Mouse (Mus musculus): Measurements from ENCODE around the gene Tesmin.

Tesmin gene

GRCm38 (mm10) chr19:3392384-3392783 is 3.7 kb downstream of the Tesmin start:
- no peak for DNase-seq (ENCODE audit: low read depth, low spot score)

- no peak for DNase-seq (ENCODE audit: low read depth, low spot score)
Observed at GRCm38 (mm10) chr19:3394216-3394615, 5.6 kb downstream of the Tesmin start.

DNA sequence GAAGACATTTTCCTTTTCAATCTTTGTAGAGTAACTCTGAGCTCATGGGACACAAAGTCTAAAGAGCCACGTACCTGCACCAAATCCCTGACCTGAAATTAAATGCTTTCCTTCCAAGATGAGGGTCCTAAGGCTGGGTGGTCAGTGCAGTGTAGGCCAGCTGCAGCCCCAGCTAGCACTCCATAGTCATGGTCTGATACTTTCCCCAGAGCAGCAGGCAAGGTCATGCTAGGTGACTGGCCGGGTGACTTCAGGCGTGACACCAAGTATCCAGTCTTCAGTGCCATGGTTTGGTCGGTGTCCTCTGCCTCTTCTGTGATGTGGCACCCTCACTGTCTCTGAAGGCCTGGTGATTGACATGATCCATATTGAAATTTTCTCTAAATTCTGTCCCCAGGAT is 11.4 kb downstream of the Tesmin start:
- DNase-seq (ENCODE audit: low read depth, low spot score), result no peak

DNA sequence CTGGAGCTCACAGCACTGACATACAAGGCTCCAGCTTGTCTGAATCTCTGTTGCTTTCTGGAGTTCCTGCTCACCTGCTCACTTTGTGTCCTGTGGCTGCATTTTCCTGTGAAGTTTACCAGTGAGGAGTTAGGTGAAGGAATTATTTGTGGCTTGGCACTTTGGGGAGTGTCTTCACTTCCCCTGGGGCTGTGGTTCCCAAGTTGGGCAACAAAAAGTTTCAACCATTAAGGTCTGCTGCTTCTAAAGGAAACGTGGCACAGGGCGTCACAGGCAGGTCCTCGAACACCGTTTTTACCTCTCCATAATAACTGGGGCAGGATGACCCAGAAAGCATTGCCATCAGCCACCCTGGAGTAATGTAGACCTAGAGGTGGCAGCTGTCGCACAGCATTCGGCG is 12.8 kb downstream of the Tesmin start:
- DNase-seq (ENCODE audit: low read depth, low spot score), result no peak

DNA sequence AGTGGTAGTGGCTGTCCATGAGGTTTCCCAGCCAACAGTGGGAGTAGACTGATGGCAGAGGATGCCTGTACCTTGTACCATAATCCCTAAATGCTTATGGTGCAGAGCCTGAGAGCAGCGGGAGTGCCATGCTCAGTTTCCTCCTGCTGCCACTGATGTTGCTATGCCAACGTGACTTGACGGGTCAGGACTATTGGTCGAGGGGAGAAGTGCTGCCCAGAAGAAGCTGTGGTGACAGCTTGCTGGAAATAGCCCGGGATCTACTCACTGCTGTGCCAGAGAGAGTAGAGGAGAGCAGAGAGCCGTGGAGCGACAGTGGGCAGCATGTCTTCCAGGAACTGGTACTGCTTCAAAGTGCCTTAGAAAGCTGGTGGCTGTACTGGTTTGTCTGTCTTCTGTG is 13.3 kb downstream of the Tesmin start:
- DNase-seq (ENCODE audit: low read depth, low spot score), result no peak

DNA sequence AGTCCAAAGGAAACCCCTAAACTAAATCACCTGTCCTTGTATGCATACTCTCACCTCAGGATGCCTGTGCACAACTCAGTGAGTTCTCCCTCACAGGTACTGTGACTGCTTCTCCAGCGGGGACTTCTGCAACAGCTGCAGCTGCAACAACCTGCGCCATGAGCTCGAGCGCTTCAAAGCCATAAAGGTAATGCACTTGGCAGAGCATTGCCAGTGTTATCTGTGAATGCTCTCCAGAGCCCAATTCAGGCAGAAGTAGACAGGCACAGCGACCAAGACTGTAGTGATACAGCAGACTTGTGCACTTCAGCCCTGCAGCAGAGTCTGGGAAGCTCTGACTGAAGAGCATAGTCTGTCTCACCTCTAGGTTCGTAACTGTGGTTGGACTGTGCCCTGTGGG is 13.7 kb downstream of the Tesmin start:
- no peak for DNase-seq (ENCODE audit: low read depth, low spot score)

DNA sequence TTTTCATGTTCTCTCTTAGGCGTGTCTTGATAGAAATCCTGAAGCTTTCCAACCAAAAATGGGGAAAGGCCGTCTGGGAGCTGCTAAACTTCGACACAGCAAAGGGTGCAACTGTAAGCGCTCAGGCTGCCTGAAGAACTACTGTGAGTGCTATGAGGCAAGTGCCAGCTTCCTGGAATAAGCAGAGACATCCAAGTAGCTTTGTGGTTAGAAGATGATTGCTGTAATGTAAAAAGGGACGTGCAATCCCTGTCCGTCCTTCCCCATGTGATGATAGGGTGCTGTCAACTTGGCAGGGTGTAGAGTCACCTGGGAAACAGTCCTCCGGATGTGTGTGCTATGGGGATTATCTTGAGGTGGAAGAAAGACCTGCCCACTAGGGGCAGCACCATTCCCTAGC is 15.4 kb downstream of the Tesmin start:
- DNase-seq (ENCODE audit: low read depth, low spot score), result no peak

- no peak for DNase-seq (ENCODE audit: low read depth, low spot score)
Observed at GRCm38 (mm10) chr19:3405531-3406281, 17.0 kb downstream of the Tesmin start.

DNA sequence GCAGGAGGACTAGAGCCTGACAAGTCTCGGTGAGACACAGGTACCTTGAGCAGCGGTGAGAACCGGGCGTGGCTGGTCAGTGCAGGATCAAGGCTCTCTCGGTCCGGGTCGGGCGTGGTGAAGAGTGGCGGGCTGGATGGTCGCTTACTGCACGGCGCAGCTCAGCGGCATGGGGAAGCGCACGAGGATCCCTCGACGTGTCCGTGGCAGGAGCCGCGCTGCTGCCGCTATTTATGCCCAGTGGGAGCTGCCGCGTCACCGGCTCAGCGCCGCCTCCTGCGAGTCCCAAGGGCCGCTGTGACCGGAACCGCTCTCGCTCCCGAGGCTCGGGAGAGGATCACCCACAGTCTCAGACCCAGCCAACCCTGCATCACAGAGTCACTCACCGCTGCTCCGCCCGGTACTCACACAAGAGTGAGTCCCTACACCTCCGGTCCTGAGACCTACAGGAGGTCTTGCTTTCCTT is 25.6 kb downstream of the Tesmin start, which contains the start of gene Gal:
Gene Gal, minus strand, starts transcription at position 277 of the 466 bp plus-strand sequence.
- DNase-seq (ENCODE audit: low read depth, low spot score), result no peak

DNA sequence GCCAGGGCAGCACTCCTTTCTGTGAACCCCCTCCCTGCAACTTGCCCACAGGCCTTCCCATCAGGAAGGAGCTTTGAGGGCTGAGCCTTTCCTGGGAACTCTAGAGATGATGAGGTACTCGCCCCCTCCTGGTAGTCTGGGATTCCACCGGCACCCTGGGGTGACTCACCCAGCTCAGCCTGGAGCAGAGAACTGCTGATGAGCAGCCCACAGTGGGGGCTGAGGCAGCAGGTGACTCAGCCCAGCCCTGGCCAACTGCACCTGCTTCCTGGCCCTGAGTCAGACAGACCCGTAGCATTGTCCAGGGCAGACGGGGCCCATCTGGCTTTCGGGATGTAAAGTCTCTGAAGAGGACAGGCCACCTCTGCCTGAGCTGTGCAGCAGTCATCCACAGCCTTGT is 30.6 kb downstream of the Tesmin start:
- DNase-seq (ENCODE audit: low read depth, low spot score), result no peak

DNA sequence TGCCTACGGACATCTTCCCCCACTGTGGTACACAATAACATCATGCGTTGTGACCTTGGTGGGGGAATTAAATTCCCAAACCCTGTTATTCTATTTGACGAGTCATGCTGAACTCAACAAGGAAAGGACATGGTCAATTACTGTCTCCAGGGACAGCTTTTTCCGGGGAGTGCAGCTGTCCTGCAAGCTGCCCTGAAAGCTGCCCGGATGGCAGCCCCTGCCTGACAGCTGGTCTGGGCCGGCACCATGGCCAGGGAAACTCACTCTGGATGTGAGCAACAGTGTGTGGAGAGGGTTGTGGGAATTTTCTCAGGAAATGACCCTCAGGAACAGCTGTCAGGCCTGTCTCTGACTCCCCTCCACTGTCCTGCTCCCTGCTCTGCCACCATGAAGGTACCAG is 33.8 kb downstream of the Tesmin start:
- peak; percentile 51 for DNase-seq (ENCODE audit: low read depth, low spot score)

DNA sequence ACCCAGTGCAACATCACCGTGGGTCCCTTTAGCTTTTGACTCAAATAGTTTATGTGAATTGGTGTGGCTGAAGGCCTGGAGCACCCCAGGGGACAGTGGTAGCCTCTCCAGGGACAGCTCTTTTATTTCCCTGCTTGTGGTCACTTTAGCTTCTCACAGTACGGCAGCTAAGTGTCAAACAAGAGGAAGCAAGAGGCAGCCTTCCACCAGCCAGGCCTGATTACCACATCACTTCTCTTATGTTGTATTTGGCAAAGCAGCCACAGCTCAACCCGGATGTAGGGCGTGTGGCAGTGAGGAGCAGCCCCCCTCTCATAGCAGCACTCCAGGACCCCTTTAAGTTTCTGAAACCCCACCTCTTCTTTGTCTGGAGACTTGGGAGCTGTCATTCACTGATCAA is 34.3 kb downstream of the Tesmin start:
- DNase-seq (ENCODE audit: low read depth, low spot score), result no peak

DNA sequence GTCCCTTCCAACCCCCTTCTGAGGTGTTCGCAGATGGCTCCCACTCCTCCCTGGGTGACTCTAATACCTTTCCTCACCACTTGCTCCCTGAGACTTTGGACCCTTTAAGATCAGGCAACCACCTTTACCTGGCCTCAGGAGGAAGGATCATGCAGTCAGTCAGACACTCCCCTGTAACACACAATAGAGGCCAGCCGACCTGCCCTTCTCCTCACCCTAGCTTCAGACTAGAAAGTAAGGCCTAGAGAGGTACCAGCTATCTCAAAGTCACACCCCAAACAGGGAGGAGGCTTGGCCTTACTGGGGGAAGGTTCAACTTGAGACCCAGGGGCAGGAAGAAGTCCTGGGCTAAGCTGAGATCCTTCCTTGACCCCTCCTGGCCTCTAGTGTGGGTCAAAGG is 35.6 kb downstream of the Tesmin start:
- DNase-seq (ENCODE audit: low read depth, low spot score), result no peak

GRCm38 (mm10) chr19:3428057-3428830 is 39.6 kb downstream of the Tesmin start:
- DNase-seq (ENCODE audit: low read depth, low spot score), result no peak

DNA sequence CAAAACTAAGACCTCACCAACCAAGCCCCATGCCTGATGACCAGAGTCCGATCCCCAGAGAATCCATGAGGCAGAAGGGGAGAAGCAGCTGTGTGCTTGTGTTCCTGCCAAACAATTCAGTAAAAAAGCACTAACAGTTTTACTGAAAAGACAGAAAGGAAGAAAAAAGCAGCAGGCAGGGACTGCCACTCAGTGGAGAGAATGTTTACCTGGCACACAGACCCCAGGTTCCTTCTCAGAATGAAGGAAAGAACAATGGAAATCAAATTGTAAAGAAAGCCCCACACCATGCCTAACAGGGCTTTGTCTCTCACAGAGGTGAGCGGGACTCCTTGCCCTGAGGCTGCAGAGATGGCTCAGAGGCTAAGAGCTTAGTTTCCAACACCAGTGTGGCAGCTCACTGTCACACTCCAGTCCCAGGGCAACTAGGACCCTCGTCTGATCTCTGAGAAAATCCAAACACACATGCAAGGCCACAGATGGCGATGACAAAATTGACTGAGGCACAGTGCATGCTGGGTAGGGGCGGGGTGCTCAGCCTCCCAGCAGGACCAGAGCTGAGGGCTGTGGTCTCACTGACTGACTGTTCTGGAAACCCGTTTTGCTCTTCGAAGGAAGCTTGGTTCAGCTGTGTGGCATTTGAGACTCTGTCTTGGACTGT is 40.6 kb downstream of the Tesmin start:
- no peak for DNase-seq (ENCODE audit: low read depth, low spot score)

GRCm38 (mm10) chr19:3431066-3431465 is 42.4 kb downstream of the Tesmin start:
- DNase-seq (ENCODE audit: low read depth, low spot score), result no peak

DNA sequence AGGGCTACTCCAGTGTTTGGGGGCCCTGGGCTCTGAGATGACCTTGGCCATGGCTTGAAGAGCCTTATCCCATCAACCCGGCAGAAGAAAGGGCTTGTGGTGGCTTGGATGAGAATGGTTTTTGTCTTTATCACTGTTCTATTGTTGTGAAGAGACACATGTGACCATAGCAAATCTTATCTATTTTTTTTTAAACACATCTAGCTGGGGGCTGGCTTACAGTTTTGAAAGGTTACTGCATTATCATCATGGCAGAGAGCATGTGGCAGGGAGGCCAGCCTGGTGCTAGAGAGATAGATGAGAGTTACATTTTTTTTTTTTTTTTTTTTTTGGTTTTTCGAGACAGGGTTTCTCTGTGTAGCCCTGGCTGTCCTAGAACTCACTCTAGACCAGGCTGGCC is 43.3 kb downstream of the Tesmin start:
- DNase-seq (ENCODE audit: low read depth, low spot score), result no peak

DNA sequence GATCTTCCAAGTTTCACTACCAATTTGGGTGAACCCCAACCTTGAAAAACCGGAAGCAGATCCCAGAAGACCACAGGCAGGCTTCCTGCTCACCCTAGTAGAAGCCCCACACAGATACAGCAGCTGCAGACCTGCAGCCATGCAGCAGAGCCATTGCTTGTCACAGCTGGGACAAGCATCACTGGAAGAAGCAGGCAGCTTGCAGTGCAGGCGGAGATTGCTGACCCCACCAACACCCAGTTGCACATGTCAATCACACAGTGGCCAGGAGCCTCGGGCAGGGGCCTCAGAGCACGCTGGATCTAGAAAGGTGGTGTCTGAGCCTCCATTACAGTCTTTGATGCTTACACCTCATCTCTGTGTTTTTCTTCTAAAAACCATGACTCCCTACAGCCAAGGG is 45.5 kb downstream of the Tesmin start:
- DNase-seq (ENCODE audit: low read depth, low spot score), result peak; percentile 22

- no peak for DNase-seq (ENCODE audit: low read depth, low spot score)
Observed at GRCm38 (mm10) chr19:3434641-3435040, 46.0 kb downstream of the Tesmin start.

- no peak for DNase-seq (ENCODE audit: low read depth, low spot score)
Observed at GRCm38 (mm10) chr19:3435824-3436223, 47.2 kb downstream of the Tesmin start.

DNA sequence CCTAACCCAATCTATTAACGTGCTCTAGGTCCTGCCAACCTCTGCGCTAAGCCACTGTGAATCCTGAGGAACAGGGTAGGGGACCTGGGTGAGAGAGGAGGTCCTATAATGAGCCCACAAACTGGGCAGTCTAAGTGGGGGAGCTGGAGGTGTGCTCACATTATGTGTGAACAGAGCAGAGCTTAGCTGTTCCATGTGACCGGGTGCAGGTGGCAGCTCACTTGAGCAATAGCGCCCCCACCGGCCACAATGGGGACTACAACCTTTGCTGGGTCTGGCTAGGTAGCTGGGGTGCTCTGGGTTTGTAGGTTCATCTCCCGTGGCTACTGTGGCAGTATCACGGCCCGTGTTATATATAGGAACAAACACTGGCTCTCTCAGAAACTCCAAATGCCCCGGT is 48.2 kb downstream of the Tesmin start:
- DNase-seq (ENCODE audit: low read depth, low spot score), result peak; percentile 19

DNA sequence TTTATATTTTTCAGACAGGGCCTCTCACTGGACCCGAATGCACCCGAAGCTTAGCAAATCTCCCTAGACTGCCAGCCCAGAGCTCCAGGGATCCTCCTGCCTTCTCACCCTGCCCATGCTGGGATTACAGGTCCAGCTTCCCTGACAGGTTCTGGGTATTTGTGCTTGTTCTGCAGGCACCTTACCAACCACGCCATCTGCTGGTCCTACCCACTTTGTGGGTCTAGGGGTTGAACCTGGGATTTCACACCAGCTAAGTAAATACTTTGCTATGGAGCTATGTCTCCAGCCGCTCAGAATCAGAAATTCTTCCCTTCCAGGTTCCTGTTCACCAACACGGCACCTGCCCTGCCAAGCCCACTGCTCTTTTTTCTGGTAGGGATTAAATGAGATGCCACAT is 49.3 kb downstream of the Tesmin start:
- DNase-seq (ENCODE audit: low read depth, low spot score), result no peak

Data from mesoderm, embryonic 11.5 days (tissue).